8 mouse cellular contexts compared by ENCODE assay signal in genomic region chr5:122820777-122821523, GRCm38 (mm10). TPM values are rescaled to one million over a fixed set of nuclear protein-coding genes. Genes with fewer than 3 reads are reported as not detected.
DNase-seq lines count a peak whose midpoint lies in the region; ATAC-seq lines count a peak whose summit lies in the region.

Anapc5 (minus strand) TSS chr5:122821339.

- H3K4me2 ChIP-seq in hindbrain, embryonic 15.5 days, result peak within 1 kb of the TSS; percentile 67

- no peaks in the 10 kb centered on the region for H3K9me3 ChIP-seq in hindbrain, embryonic 15.5 days

- H3K27me3 ChIP-seq in hindbrain, embryonic 15.5 days, result no peaks in the 10 kb centered on the region

- H3K9ac ChIP-seq in hindbrain, embryonic 15.5 days, result peak within 1 kb of the TSS; percentile 97

- peak within 1 kb of the TSS; percentile 98 for H3K27ac ChIP-seq in hindbrain, embryonic 15.5 days (replicated peaks)

- H3K36me3 ChIP-seq in hindbrain, embryonic 15.5 days, result peaks cover 28% of the 10 kb centered on the region

- peaks cover 19% of the 10 kb centered on the region for H3K4me1 ChIP-seq in hindbrain, embryonic 15.5 days (replicated peaks)

- peak within 1 kb of the TSS; percentile 98 for H3K4me3 ChIP-seq in hindbrain, embryonic 15.5 days

- ATAC-seq in hindbrain, embryonic 15.5 days (ENCODE audit: low FRiP score, low read depth), result peak; percentile 99

- DNase-seq in T-cell, adult 2 months (ENCODE audit: low spot score), result peak; percentile 95
- peak; percentile 89 to 90 for DNase-seq in cerebellum, postnatal 36 days
- peak; percentile 89 to 90 for DNase-seq in frontal cortex, postnatal 36 days (ENCODE audit: low spot score in 2 of 2)
- peak; percentile 89 for DNase-seq in left cerebral cortex, adult 11 months (ENCODE audit: low spot score)
- DNase-seq in lung, postnatal 4 days, result peak; percentile 95 to 96
- peak; percentile 94 for DNase-seq in retina, postnatal 7 days (ENCODE audit: low read depth, low spot score)
- DNase-seq in urinary bladder, adult 2 months (ENCODE audit: low spot score), result peak; percentile 83

- 0% methylated on average over 55 of the region's 55 CpGs for WGBS in hindbrain, embryonic 15.5 days

RNA-seq across cellular contexts. Expression of gene Anapc5, which starts in this region (rescaled TPM):
- 481 and 508 TPM in 2 replicates for polyA plus RNA-seq in hindbrain, embryonic 15.5 days (2015; fragmentation: Nextera tagmentation; extraction: Ambion mirVana)
- 404 and 530 TPM in 2 replicates for polyA plus RNA-seq in urinary bladder, adult 2 months (2012; rRNA removed)

Comparison
In these comparisons a context has a peak if more than half of its experiments do, and no peak if none do; other contexts are left out.
1. Peak in every context shown above with its lines: DNase-seq, ATAC-seq, H3K4me3 ChIP-seq and H3K27ac ChIP-seq.